Mouse (Mus musculus) ES-E14 (cell line): ENCODE measurements at regions not wholly inside any gene's neighbourhood (a gene's known extent, or its start where the extent isn't known, plus 50 kb on each side); places are given as distances from the start of the nearest gene placed in this dataset.

Source experiments
- CHD2 ChIP-seq: IDR thresholded peaks from 2 replicates; pipeline ENCODE4 v1.6.1; 2014; ENCODE audit warnings: mild to moderate bottlenecking, low read depth, low read length, inconsistent platforms
- HCFC1 ChIP-seq: IDR thresholded peaks from 2 replicates; pipeline ENCODE4 v1.6.1; 2012; ENCODE audit warnings: low read length, inconsistent platforms, borderline replicate concordance; ENCODE audit not compliant: insufficient read depth
- MAFK ChIP-seq: IDR thresholded peaks from 2 replicates; pipeline ENCODE4 v1.6.1; 2014; ENCODE audit warnings: mild to moderate bottlenecking, low read depth, low read length, inconsistent platforms; ENCODE audit not compliant: insufficient read depth
- ZC3H11A ChIP-seq: IDR thresholded peaks from 2 replicates; pipeline ENCODE4 v1.6.1; 2012; ENCODE audit warnings: low read depth, mild to moderate bottlenecking, inconsistent platforms, low read length, borderline replicate concordance
- ZNF384 ChIP-seq: IDR thresholded peaks from 2 replicates; pipeline ENCODE4 v1.6.1; 2012; ENCODE audit warnings: low read depth, low read length, inconsistent platforms

DNA sequence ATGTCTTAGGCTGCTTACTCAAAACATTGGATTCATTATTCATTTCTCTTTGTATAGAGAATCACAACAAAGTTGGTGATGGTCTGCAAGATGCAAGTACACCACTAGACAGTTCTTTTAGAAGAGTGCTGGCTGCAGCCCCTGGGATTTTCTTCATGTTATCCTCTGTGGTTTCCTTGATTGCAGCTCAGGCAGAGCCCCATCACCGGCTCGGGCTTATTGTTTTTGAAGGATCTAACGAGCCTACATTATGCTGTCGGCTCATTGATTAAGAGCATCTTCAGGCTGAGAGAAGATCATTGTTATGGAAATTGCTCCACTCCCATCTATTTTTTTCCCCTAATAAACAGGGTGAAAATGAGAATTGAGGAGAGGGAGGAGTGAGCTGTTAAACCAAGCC is 140.8 kb downstream of the Sec23ip start:
- TF ChIP-seq HCFC1 = no peak
- TF ChIP-seq ZC3H11A = no peak
- TF ChIP-seq CHD2 = no peak
- no peak for TF ChIP-seq MAFK
- TF ChIP-seq ZNF384 = no peak
